Mouse (Mus musculus) forebrain, embryonic 10.5 days (tissue): ENCODE data around the gene 4930455H04Rik. TPM values are rescaled to one million over a fixed set of nuclear protein-coding genes. Genes with fewer than 3 reads are reported as not detected.

Source experiments
- DNase-seq: peaks from one replicate; pipeline ENCODE4 v3.0.0-alpha.2; 2017; ENCODE audit warnings: low spot score; ENCODE audit errors: extremely low spot score
- H3K27ac ChIP-seq: fragments of 300-500 bp; sonication (generic); 2 replicates; pipeline ENCODE4 v1.5.1; 2016; ENCODE audit warnings: mild to moderate bottlenecking
- H3K27me3 ChIP-seq: fragments of 300-500 bp; sonication (generic); 2 replicates; pipeline ENCODE4 v1.6.1; 2016; ENCODE audit warnings: mild to moderate bottlenecking; ENCODE audit not compliant: poor library complexity, severe bottlenecking
- H3K36me3 ChIP-seq: fragments of 300-500 bp; sonication (generic); replicated peaks from 2 replicates; pipeline ENCODE4 v1.6.1; 2016; ENCODE audit warnings: mild to moderate bottlenecking, moderate library complexity
- H3K4me1 ChIP-seq: fragments of 300-500 bp; sonication (generic); 2 replicates; pipeline ENCODE4 v1.6.1; 2016
- H3K4me3 ChIP-seq: fragments of 300-500 bp; sonication (generic); 2 replicates; pipeline ENCODE4 v1.5.1; 2016; ENCODE audit warnings: mild to moderate bottlenecking, moderate library complexity
- H3K9me3 ChIP-seq: fragments of 300-500 bp; sonication (generic); 2 replicates; pipeline ENCODE4 v1.6.1; 2016; ENCODE audit warnings: mild to moderate bottlenecking, moderate library complexity
- WGBS: fragments of 180-500 bp; shearing (Covaris S2); methylation state at CpG from one replicate; pipeline ENCODE4 v1.1.7; 2016; 5-methylcytosine and 5-hydroxymethylcytosine counted together
- polyA plus RNA-seq: library from polyadenylated mRNA; unstranded; fragments of >200 nt; fragmentation: Nextera tagmentation; extraction: Ambion mirVana; gene quantifications from 2 replicates; pipeline ENCODE4 v1.2.1, GENCODE M21; 2016

The 4930455H04Rik gene
- polyA plus RNA-seq, 1 experiment from 2014 or later = not detected

DNA sequence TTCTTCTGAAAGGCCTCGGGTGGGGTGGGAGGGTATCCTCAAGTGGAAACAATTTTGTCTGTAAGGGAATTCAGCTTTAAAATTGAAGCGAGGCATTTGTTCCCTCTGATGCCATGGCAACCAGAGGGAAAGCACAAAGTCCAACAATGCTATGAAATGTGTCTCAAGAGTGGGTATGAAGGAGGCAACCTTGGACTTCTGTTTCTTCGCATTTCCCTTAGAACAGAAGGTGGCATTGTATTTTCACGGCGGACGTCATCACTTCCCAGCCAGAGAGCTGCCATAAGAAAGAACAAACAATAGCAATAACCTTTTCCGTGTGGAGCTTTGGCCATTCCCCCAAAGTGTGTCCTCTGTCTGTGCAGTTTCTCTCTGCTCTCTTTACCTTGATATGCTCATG, 53.8 kb downstream of the 4930455H04Rik start:
- DNase-seq = no peak
- 80% methylated on average over 7 of the region's 7 CpGs for WGBS
- no peaks in the 10 kb centered on the region; the same call in 1 of the 2 replicates for H3K9me3 ChIP-seq

GRCm38 (mm10) chr3:117024111-117024510, 56.0 kb downstream of the 4930455H04Rik start:
- Histone ChIP-seq H3K4me3 (no peak overlapping the region), H3K4me1 (peaks cover 4% of the 10 kb centered on the region; the same call in 1 of the 2 replicates), H3K9me3 (no peaks in the 10 kb centered on the region), H3K27me3 (no peaks in the 10 kb centered on the region), H3K36me3 (no peaks in the 10 kb centered on the region), H3K27ac (no peak overlapping the region)
- 84% methylated on average over 1 of the region's 1 CpGs for WGBS
- no peak for DNase-seq

More for the DNA sequence above, 53.8 kb downstream of the 4930455H04Rik start:
- no peaks in the 10 kb centered on the region for H3K36me3 ChIP-seq
- no peak overlapping the region for H3K27ac ChIP-seq
- H3K27me3 ChIP-seq = no peaks in the 10 kb centered on the region
- H3K4me3 ChIP-seq = no peak overlapping the region
- H3K4me1 ChIP-seq = peaks cover 4% of the 10 kb centered on the region; the same call in 1 of the 2 replicates

GRCm38 (mm10) chr3:117024557-117024956, 56.5 kb downstream of the 4930455H04Rik start:
- no peaks in the 10 kb centered on the region for H3K9me3 ChIP-seq
- H3K4me3 ChIP-seq = no peak overlapping the region
- no peak for DNase-seq
- no peaks in the 10 kb centered on the region for H3K36me3 ChIP-seq
- no peaks in the 10 kb centered on the region for H3K27me3 ChIP-seq
- H3K27ac ChIP-seq = no peak overlapping the region
- H3K4me1 ChIP-seq = peaks cover 4% of the 10 kb centered on the region; the same call in 1 of the 2 replicates
- WGBS = 89% methylated on average over 5 of the region's 5 CpGs

GRCm38 (mm10) chr3:117025421-117025820, 57.4 kb downstream of the 4930455H04Rik start:
- no peak for DNase-seq
- H3K36me3 ChIP-seq = no peaks in the 10 kb centered on the region
- H3K9me3 ChIP-seq = no peaks in the 10 kb centered on the region
- H3K4me1 ChIP-seq = peaks cover 4% of the 10 kb centered on the region; the same call in 1 of the 2 replicates
- no peaks in the 10 kb centered on the region for H3K27me3 ChIP-seq
- 83% methylated on average over 3 of the region's 3 CpGs for WGBS
- no peak overlapping the region for H3K27ac ChIP-seq
- H3K4me3 ChIP-seq = no peak overlapping the region

Other genes starting within 250 kb of the 4930455H04Rik start
- gene Agl, start 160.1 kb upstream of the 4930455H04Rik start, polyA plus RNA-seq = 9.9 and 11.0 TPM in 2 replicates
- 14.7 and 16.3 TPM in 2 replicates for gene Frrs1, start 108.8 kb upstream of the 4930455H04Rik start, polyA plus RNA-seq
- 1.0 and 1.7 TPM in 2 replicates for gene Palmd, start 720 bp downstream of the 4930455H04Rik start, polyA plus RNA-seq